Mouse (Mus musculus) spleen, postnatal 10 days (tissue): Measurements from ENCODE around the gene Lrriq4.

Experiments used
- DNase-seq, 2 experiments: peaks; one replicate each; pipeline ENCODE4 v3.0.0; 2021 to 2022; ENCODE audit warnings: low spot score in 2 of 2

Lrriq4 gene

DNA sequence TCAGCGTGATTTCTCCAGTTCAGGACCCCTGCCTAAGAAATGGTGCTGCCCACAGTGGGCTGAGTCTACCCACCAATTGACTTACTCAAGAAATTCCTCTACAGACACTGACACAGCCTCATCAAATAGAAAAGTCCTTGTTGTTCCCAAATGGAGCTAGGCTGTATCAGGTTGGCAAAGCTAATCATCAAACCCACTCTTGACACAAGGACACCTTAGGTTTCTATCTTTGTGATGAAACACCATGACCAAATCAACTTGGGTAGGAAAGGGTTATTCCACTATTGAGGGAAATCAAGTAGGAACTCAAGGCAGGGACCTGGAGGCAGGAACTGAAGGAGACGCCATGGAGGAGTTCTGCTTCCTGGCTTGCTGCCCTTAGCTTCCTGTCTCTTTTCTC lies at the start of gene Lrriq4:
TSS of gene Lrriq4 (plus strand) at position 301 of the 400 bp plus-strand sequence.
- no peak for DNase-seq

DNA sequence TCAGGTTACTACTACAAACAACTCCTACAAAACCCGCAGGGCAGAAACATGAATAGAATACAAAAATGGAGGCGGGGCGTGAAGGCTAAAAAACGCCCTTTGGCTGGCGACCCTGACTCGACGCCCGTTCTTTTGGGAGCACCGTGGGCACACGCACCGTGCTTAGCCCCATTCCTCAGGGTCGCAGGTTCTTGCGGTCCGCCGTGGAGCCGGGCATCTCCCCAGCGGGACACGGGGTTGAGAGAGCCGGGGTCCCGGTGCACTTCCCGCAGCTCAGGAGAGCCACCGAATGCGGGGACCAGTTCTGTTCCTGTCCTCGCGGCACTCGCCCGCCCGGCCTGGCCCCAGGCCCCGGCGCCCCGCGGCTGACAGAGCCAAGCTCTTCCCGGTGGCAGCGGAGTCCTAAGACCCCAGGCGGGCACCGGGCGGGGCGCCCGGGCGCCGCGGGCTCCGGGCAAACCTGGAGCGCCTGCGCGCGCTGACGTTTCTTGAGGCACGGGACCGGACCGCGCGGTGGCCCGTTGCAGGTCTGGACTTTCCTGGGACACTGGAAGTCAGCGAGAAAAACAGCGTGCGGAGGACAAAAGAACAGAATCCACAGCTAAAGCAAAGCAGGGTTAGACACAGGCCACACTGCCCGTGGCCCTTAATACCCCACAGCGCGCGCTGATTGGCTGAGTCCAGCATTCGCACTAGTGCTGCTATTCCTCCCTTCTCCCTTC lies 49.0 kb upstream of the Lrriq4 start:
- peak in 1 of 2 experiments; percentile 31 for DNase-seq

DNA sequence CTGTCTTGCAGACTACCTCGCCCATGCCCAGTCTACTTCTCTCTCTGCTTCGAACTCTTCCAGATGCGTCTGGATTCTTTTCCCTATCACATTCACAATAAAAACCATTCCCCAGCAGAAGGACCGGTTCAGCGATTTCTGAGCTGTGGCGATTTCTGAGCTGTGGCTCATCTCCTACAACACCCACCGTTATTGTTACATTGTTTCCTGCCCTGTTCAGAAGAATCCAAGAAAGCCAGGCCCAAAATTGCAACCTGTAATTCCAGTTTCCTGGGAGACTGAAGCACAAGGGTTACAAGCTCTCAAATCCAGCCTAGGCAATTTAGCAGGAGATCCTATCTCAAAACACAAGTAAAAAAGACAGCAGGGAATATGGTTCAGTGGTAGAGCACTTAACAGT lies 47.0 kb upstream of the Lrriq4 start:
- DNase-seq: no peak

DNA sequence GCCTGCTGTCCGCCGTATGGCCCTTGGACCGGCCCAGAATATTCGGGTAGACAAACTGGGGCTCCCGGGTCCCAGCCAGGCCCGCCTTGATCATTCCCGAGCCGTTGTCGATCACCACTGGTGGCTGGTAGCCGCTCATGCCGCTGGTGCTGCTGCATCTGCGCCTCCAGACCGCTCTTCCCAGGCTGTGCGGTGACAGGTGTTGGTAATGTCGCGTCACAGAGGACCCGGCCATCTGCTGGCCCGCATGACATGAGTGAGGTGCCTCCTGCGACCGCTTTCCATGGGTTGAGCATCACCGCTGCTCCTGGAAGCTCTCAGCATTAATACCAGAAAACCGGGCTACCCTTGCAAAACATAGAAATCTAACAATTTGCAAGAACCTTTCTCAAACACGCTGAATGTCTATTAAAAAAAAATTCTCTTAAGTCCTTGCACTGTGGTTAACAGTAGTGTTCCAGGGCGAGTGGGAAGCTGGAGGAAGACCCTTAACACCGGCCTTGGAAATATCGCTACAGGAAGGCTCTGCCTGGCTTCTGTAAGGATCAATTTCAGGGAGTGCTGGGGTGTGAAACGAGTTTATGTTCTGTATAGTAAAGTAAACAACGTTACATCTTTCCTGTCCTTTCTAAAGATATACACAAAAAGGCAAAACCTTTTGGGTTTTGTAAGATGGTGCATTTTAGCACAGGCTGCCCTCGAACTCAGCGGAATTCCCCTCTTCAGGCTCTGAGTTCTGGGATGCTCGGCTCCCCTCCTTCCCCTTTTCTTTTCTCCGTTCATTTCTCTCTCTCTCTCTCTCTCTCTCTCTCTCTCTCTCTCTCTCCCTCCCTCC lies 44.4 kb upstream of the Lrriq4 start, which contains the start of gene Actrt3:
TSS of gene Actrt3 (minus strand) at position 229 of the 835 bp plus-strand sequence.
- peak; percentile 32 to 52 for DNase-seq

DNA sequence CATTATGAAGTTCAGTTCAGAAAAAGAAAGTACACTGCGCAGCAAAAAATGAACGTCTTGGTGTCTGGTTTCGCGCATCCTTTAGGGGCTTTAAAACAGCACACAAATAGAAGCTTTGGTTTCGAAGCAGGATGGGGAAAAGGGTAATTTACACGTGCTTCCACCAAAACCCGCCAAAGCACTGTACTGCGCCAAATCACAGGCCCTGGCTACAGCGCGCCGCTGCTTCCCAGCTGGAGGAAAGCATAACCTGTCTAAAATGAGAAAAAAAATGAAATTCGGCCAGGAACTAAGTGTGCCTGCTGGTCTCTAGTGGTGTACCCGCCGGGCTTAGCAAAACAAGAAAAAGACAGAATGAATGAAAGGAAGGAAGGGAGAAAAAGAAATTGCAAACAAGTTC lies 43.6 kb upstream of the Lrriq4 start:
- peak; percentile 44 to 51 for DNase-seq

DNA sequence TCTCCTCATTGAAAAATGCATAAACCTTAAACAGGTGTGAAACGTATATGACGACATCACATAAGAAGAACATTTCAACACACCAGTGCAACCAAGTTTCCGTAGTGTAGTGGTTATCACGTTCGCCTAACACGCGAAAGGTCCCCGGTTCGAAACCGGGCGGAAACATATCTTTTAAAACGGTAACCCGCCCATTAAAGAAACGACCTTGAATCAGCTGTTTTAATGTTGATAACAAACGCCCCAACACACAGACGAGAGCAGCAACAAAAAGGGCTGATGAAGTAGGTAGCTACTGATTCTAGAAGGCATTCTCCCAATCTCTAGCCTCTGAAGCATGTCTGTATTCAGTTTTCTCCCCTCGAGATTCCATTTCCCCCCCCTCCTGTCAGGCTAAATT lies 43.1 kb upstream of the Lrriq4 start:
- DNase-seq: peak; percentile 92

DNA sequence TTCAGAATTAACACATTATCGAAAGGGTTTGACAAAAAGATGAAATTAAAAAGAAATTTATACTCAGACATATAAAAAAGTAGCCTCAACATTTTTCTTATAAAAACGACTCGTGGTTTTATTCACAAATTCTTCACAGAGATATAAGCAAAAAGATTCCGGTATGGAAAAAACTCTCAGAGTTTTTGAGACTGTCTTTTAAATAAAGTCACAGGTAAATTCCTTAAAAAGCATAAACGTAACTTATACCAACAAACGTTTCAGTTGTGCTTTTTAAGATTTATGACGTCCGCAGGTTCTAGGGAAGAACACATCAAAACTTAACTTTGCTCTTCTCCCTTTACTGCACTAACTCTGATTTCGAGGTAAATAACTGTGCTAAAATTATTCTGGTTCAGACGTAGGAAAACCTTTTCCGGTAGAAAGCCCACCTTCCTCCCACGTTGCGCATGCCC lies 42.7 kb upstream of the Lrriq4 start:
- no peak for DNase-seq

DNA sequence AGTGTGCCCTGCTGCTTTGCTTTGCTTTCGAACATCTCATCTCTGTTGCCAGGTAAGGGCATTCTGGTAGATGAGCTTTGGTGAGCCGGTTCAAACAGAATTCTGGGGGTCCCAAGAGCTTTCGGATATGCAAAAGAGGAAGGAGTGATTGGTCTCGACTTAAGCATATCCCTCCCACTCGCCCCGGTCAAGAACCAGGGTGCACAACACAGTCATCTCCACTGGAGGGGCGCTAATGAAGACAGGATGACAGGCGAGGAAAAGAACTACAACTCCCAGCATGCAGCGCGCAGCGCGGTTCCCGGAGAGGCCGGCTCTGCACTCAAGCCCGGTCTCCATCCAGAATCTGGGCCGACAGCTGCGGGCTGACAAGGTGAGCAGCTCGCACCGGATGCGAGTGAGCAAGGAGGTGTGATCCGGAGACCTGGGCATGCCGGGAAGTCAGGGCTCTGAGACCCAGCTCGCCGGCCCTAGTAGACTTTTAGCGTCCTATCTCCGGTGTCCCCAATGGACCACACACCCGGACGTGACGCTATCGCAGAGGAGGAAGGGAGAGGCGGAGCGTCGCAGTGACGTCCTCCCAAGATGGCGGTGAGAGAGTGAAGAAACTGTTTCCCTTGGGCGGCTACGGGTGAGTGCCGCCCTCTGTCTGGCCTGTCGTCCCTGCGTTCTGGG lies 42.1 kb upstream of the Lrriq4 start, which contains the start of gene Mynn:
TSS of gene Mynn (plus strand) at position 1 of the 675 bp plus-strand sequence.
- peak; percentile 99 for DNase-seq

DNA sequence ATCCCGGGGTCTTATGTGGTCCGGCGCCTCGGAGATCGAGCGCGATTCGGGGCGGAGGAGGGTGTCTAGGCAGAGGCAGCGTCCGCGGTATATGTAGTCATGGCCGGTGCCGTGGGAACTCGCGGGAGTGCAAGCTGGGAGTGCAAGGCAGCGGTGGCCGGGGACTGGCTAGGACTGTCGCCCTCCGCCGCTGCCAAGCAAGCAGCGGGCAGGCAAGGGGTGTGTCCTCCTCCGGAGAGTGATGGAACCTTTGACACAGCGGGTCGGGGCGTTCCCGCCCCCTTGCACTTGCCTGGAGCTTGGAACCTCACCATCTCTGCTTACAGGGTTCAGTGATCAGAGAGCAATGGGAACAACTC lies 41.6 kb upstream of the Lrriq4 start:
- DNase-seq: peak in 1 of 2 experiments; percentile 84

DNA sequence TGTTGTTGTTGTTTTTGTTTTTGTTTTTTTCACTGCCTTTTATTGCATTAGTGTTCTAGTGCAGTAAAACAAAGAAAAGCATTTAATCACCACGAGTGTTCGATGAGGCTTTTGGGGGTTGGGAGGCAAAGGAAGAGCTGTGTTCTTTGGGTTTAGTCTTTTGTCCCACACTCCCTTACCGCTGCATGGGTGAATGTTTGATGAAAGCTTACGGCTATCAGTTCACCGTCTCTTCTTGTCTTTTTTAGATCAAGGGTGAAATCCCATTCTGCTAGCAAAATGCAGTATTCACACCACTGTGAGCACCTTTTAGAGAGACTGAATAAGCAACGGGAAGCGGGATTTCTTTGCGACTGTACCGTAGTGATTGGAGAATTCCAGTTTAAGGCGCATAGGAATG lies 41.1 kb upstream of the Lrriq4 start:
- DNase-seq: no peak

DNA sequence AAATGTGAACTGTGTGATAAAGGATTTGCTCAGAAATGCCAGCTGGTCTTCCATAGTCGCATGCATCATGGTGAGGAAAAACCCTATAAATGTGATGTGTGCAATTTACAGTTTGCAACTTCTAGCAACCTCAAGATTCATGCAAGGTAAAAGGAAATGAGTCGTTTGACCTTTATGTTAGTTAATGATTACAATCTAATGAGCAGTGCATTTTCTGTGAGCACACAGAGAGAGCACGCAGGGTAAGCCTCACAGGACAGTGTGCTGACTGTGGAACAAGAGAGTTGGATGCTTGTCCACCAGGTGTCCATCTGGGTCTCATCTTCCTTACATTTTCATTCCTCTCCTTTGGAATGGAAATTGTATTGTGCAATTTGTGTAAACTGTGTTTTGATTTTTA lies 35.3 kb upstream of the Lrriq4 start:
- DNase-seq: no peak

DNA sequence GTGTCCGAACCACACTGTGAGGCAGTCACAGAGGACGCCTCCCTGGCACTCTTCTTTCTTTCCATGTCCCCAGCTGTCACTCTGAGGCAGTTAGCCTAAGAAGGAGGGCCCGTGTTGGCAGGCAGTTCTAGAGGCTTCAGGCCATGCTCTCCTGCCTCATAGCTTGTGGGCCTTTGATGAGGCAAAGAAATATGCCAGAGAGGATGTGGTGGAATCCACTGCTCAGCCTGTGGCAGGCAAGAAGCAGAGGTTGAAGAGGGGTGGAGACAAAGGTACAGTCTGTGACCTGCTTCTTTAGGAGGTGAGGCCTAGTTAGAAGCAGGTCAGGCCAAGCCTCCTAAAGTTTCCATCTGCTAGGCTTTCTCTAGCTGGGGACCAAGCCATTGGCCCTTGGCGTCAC lies 33.4 kb upstream of the Lrriq4 start:
- no peak for DNase-seq

DNA sequence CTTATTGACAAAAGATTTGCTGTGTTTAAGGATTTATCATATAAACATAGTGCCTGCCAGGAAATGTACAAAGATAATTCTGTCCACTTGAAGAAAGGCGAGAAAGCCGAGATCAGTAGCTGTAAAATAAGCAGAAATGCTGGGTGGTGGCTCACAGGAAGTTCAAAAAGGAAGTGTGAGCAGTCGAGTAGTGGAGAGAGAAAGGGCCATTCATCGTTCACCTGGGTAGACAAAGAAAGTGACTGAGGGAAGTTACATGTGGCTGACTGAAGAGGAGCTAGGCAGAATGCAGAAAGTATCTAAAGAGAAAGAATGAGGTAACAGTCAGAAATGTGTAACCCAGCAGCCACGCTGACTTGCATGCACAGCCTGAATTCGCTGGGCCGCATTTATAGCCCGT lies 24.2 kb upstream of the Lrriq4 start:
- DNase-seq: no peak

DNA sequence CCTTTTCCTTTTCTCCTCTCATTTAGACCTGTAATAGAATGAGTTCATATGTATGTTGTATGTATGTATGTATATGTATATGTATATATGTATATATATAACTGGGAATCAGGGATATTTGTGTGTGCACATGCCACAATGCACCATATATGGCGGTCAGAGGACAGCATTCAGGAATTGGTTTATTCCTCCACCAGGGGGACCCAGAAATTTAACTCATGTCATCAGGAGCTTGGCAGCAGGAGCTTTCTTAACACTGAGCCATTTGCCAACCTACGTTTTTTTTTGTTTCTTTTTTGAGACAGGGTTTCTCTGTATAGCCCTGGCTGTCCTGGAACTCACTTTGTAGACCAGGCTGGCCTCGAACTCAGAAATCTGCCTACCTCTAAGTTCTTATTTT lies 10.6 kb upstream of the Lrriq4 start:
- no peak for DNase-seq

DNA sequence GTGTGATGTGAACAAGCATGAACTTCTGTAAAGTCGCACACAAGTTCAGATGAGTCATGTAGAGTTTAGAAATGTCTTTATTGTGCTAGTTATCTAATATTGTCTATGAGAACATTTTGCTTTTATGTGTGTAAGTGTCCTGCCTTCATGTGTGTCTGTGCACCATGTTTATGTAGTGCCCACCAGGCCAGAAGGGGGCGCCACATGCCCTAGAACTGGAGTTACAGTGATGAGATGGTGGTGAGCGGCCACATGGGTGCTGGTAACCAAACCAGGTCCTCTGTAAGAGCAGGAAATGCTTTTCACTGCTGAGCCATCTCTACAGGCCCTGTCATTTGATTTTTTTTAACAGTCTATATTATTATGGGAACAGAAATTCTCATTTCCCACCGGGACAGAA lies 8.7 kb upstream of the Lrriq4 start:
- peak in 1 of 2 experiments; percentile 28 for DNase-seq

DNA sequence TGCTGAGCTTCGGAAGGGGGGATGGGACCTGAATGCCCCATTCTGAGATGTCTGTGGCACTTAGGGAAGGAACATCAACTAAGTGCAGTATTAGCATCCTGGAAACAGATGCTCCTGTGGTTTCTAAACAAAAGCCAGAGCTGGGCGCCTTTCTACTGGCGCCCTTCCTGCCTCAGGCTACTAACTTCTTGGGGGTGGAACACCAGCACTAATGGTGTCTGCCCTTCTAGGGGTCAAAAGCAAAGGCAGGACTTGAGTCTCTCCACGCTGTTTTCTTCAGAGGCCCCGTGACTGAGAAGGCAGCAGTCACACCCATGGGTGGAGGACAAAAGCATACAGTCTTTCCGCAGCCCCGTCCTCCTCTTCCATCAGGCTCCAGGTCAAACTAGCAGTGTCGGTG lies 2.5 kb downstream of the Lrriq4 start:
- no peak for DNase-seq

DNA sequence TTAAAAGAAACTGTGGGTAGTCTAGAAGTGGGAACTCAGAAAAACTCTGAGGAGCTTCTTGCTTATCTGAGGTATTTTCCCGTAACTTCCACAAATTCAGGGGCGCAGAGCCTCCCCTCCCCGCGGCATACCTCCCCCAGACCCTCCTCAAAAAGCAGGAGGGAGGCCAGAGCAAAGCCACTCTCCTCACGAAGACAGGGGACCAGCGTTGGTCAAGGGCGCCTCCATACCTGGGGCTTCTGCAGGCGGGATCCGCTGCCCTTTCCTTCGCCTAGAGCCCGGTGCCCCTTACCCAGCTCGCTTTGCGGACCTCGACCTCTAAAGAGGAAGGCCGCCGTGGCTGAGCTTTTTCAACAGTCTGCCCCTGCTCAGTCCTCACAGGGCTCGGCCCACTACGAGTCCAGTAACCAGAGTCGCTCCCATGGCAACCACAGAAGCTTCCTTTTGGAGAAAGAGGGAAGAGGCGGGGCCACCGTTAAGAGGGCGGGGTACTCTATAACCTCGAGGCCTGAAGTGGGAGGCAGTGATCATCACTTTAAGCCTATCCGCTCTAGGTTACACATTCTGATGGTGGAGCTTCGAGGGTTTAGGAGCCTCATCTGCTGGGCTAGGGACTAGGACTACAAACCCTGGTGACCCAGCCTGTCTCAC lies 3.3 kb downstream of the Lrriq4 start, which contains the start of gene Lrrc34:
TSS of gene Lrrc34 (minus strand) at position 430 of the 651 bp plus-strand sequence.
- peak in 1 of 2 experiments; percentile 42 for DNase-seq

DNA sequence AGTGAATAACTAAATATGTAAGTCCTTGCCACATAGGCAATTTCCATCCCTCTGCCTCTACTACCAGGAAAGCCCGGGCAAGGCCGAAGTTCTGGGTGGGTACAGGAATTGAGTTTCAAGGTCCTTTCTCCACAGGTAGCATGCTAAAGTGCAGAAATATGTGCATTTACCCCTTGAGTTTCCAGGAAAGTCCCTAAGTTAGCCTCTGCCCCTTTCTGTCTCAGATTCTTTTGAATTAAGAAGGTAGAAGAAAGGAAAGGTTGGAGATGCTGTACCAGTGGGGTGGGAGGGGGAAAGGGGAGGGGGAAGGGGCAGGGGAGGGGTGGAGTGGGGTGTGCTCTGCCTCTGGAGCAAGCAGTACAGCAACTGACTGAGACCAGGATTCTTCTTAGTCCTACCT lies 4.2 kb downstream of the Lrriq4 start:
- no peak for DNase-seq

DNA sequence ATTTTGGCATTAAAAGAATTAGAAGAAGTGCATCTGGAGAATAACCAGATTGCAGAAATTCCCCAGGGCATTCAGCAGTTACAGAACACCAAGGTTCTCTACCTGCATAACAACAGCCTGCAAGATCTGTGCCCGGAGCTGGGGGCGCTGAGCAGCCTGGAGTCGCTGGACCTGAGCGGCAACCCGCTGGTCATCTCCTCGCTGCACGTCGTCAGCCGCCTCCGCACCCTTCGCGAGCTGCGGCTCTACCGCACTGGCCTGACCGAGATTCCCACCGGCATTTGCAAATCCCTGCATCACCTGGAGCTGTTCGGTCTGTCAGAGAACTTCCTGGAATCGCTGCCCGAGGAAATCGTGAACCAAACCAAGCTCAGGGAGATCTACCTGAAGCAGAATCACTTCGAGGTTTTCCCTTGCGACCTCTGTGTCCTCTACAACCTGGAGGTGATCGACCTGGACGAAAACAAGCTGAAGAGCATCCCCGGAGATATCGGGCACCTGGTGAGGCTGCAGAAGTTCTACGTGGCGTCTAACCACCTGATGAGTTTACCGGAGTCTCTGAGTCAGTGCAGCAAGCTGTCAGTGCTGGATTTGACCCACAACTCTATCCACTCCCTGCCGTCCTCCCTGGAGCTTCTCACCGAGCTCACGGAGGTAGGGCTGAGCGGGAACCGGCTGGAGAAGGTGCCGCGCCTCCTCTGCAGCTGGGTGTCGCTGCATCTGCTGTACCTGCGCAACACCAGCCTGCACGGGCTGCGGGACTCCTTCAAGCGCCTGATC lies 5.9 kb downstream of the Lrriq4 start:
- no peak for DNase-seq

DNA sequence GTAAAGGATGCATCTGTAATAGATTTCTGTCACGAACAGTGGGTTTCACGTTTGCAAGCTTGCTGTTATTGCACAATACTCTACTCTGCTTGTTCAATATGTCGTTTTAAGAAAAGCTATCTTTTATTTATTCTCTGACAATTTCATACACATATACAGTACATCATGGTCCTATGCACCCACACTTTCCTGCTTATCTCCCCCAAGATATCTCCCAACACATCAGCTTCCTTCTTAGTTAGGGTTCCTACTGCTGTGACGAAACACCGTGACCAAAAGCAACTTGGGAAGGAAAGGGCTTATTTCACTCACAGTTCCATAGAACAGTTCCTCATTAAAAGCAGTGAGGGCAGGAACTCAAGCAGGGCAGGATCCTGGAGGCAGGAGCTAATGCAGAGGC lies 11.6 kb downstream of the Lrriq4 start:
- DNase-seq: no peak

DNA sequence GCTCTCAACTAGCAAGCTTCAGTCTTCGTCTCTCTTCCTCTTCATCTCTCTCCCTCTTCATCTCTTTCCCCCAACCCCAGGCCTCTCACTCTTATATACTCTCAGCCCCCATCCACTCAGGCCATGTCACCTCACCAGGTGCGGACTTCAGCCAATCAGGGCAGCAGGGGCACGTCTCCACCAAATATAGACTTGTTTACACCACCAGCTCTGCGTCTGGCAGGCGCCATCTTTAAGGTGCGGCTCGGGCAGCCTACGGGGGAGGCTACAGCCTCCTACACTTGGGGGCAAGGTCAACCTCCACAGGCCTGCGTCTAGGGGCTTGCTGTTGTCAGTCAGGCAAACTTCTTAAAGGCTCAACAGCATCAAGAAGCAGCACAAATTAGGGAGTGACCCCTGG lies 14.2 kb downstream of the Lrriq4 start:
- DNase-seq: no peak
